Mouse (Mus musculus) C2C12 (cell line): ENCODE measurements around the gene Ccser2. TPM values are rescaled to one million over a fixed set of nuclear protein-coding genes. Genes with fewer than 3 reads are reported as not detected.
"Not testable (repeated sequence)": the region's sequence is repeated elsewhere in the genome, so short reads cannot be mapped to it uniquely, and the experiment has no call there.

ENCODE experiments used
- H3K27me3 ChIP-seq: one replicate; pipeline ENCODE4 v1.6.1; 2011; ENCODE audit not compliant: control insufficient read depth, insufficient read depth, insufficient read length
- H3K36me3 ChIP-seq: one replicate; pipeline ENCODE4 v1.6.1; 2011; ENCODE audit not compliant: control insufficient read depth, insufficient read depth
- H3K4me3 ChIP-seq: one replicate; pipeline ENCODE4 v1.5.1; 2011; ENCODE audit warnings: mild to moderate bottlenecking, control low read depth; ENCODE audit not compliant: poor library complexity, insufficient read depth, severe bottlenecking
- H3K79me2 ChIP-seq: one replicate; pipeline ENCODE4 v1.6.1; 2011; ENCODE audit not compliant: control insufficient read depth, insufficient read depth
- H3K79me3 ChIP-seq: one replicate; pipeline ENCODE4 v1.6.1; 2011; ENCODE audit warnings: low read depth, control low read depth
- H3ac ChIP-seq: one replicate; pipeline ENCODE3; 2011; ENCODE audit warnings: low read depth; ENCODE audit not compliant: control insufficient read depth, insufficient read length
- CEBPB ChIP-seq: IDR thresholded peaks from one replicate; pipeline ENCODE4 v1.6.1; 2011; ENCODE audit warnings: low read depth, mild to moderate bottlenecking, control low read depth, moderate library complexity
- CTCF ChIP-seq: IDR thresholded peaks from one replicate; pipeline ENCODE4 v1.5.1; 2011; ENCODE audit not compliant: control insufficient read depth, insufficient read depth, insufficient read length
- FOSL1 ChIP-seq: IDR thresholded peaks from one replicate; pipeline ENCODE4 v1.8.0; 2011; ENCODE audit warnings: mild to moderate bottlenecking, low read length; ENCODE audit not compliant: poor library complexity, insufficient read depth, severe bottlenecking
- MAX ChIP-seq: IDR thresholded peaks from one replicate; pipeline ENCODE4 v1.6.1; 2011; ENCODE audit warnings: mild to moderate bottlenecking, control low read depth
- MYOD1 ChIP-seq: IDR thresholded peaks from one replicate; pipeline ENCODE4 v1.6.1; 2011; ENCODE audit warnings: low read depth; ENCODE audit not compliant: control insufficient read depth, insufficient read length
- MYOG ChIP-seq: IDR thresholded peaks from one replicate; pipeline ENCODE4 v1.6.1; 2011; ENCODE audit not compliant: control insufficient read depth, insufficient read length; ENCODE audit errors: extremely low read depth
- USF1 ChIP-seq: IDR thresholded peaks from one replicate; pipeline ENCODE4 v1.6.1; 2011; ENCODE audit warnings: low read depth, mild to moderate bottlenecking, control low read depth, moderate library complexity
- polyA plus RNA-seq: library from polyadenylated mRNA; unstranded; fragments of >200 nt; fragmentation: generic; extraction: Trizol; gene quantifications from one replicate; pipeline ENCODE4 v1.2.1, GENCODE M21; 2012; ENCODE audit warnings: missing spikeins

Ccser2 gene
- polyA plus RNA-seq, 1 experiment, result 7.4 TPM

GRCm38 (mm10) chr14:37003431-37004095 lies 35.0 kb upstream of the Ccser2 start:
- no peaks in the 10 kb centered on the region for H3K79me3 ChIP-seq
- no peaks in the 10 kb centered on the region for H3K27me3 ChIP-seq
- no peaks in the 10 kb centered on the region for H3K36me3 ChIP-seq
- no peaks in the 10 kb centered on the region for H3K79me2 ChIP-seq
- no peak for TF ChIP-seq MYOD1
- TF ChIP-seq CTCF, result no peak
- TF ChIP-seq MYOG, result no peak
- no peak for TF ChIP-seq USF1
- TF ChIP-seq CEBPB, result no peak
- no peak for TF ChIP-seq FOSL1
- TF ChIP-seq MAX, result no peak
- H3ac ChIP-seq, result no peak overlapping the region
- H3K4me3 ChIP-seq, result no peak overlapping the region

GRCm38 (mm10) chr14:37002852-37003251 lies 34.3 kb upstream of the Ccser2 start:
- Histone ChIP-seq H3K36me3 (no peaks in the 10 kb centered on the region), H3K4me3 (no peak overlapping the region), H3K27me3 (no peaks in the 10 kb centered on the region), H3K79me3 (no peaks in the 10 kb centered on the region), H3K79me2 (no peaks in the 10 kb centered on the region), H3ac (no peak overlapping the region)
- TF ChIP-seq CTCF, result no peak
- TF ChIP-seq MAX, result no peak
- no peak for TF ChIP-seq USF1
- no peak for TF ChIP-seq FOSL1
- TF ChIP-seq MYOG, result no peak
- TF ChIP-seq CEBPB, result no peak
- TF ChIP-seq MYOD1, result no peak

DNA sequence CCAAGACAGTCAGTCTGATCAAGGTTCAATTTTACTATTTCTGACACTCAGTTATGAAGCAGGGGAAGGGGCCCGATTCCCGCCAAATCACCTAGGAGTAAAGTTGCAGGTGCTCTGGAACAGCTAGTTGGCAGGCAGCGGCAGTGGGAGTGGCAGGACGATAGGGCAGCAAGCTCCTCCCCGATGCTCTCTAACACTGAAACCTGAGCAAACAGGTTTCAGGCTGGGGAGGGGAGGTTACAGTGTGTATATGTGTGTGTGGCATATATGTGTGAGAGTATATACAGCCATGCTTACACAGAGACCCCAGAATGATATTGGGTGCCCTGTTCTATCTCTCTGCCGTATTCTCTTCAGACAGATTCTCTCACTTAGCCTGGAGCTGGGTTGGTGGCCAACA lies 32.2 kb upstream of the Ccser2 start:
- not testable (repeated sequence) for H3K79me2 ChIP-seq, H3K4me3 ChIP-seq, H3ac ChIP-seq, H3K79me3 ChIP-seq, H3K36me3 ChIP-seq, H3K27me3 ChIP-seq

DNA sequence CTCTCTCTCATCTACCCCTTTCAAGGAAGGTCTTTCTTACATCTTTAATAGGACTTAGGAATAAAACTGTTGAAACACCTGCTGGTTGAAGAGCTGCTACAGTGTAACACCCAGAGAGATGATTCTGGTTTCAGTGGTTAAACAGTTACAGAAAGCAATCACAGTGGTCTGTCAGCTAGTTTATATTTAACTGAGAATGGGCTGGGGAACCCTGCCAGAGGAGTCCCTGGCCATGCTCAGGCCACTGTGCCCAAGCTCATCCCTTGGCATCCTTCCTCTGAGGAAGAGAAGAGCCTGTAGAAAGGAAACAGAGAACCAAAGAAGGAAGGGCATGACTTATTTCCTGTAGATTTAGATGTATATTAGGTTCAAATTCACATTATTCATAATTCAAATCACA lies 21.2 kb upstream of the Ccser2 start:
- no peaks in the 10 kb centered on the region for H3K79me2 ChIP-seq
- H3ac ChIP-seq, result no peak overlapping the region
- H3K27me3 ChIP-seq, result no peaks in the 10 kb centered on the region
- H3K4me3 ChIP-seq, result no peak overlapping the region
- no peak for TF ChIP-seq MYOD1
- no peak for TF ChIP-seq MAX
- TF ChIP-seq CEBPB, result no peak
- no peak for TF ChIP-seq MYOG
- TF ChIP-seq FOSL1, result no peak
- no peaks in the 10 kb centered on the region for H3K36me3 ChIP-seq
- no peaks in the 10 kb centered on the region for H3K79me3 ChIP-seq

GRCm38 (mm10) chr14:36985693-36986092 lies 17.1 kb upstream of the Ccser2 start:
- H3K36me3 ChIP-seq, result no peaks in the 10 kb centered on the region
- no peaks in the 10 kb centered on the region for H3K79me2 ChIP-seq
- H3K4me3 ChIP-seq, result no peak overlapping the region
- no peaks in the 10 kb centered on the region for H3K27me3 ChIP-seq
- no peaks in the 10 kb centered on the region for H3K79me3 ChIP-seq
- H3ac ChIP-seq, result no peak overlapping the region
- TF ChIP-seq MYOG, result no peak
- no peak for TF ChIP-seq USF1
- no peak for TF ChIP-seq MYOD1
- no peak for TF ChIP-seq CTCF
- TF ChIP-seq CEBPB, result no peak
- TF ChIP-seq MAX, result no peak
- TF ChIP-seq FOSL1, result no peak

DNA sequence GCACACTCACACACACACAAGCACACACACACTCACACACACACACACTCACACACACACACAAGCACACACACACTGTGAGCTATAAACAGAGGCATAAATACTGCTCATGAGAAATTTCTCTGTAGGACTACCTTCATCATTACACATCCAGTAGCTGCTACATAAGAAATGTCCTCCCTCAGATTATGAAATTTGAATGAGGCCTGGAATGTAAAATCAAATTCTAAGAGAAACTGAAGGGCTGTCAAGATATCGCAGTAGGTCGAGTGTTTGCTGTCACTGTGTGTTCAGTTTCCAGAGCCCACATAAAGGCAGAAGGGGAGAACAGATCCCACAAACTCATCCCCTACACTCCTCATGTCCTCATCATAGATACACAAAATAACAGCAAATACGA lies 6.4 kb upstream of the Ccser2 start:
- H3K36me3 ChIP-seq, result no peaks in the 10 kb centered on the region
- no peak overlapping the region for H3K4me3 ChIP-seq
- H3K79me2 ChIP-seq, result no peaks in the 10 kb centered on the region
- H3K79me3 ChIP-seq, result no peaks in the 10 kb centered on the region
- H3K27me3 ChIP-seq, result no peaks in the 10 kb centered on the region
- H3ac ChIP-seq, result no peak overlapping the region
- no peak for TF ChIP-seq USF1
- no peak for TF ChIP-seq CEBPB
- no peak for TF ChIP-seq CTCF
- TF ChIP-seq MYOG, result no peak
- no peak for TF ChIP-seq MAX
- TF ChIP-seq MYOD1, result no peak
- no peak for TF ChIP-seq FOSL1
